Mouse (Mus musculus) bone marrow macrophage, adult 2 months (primary cell): ENCODE results near the gene Zfp341. TPM values are rescaled to one million over a fixed set of nuclear protein-coding genes. Genes with fewer than 3 reads are reported as not detected.

ENCODE experiments used
- H3K27ac ChIP-seq: 2 replicates; pipeline ENCODE4 v1.5.1; 2012; ENCODE audit warnings: low read depth, low read length; ENCODE audit not compliant: insufficient read depth
- H3K4me1 ChIP-seq: 2 replicates; pipeline ENCODE4 v1.6.1; 2012; ENCODE audit warnings: low read length; ENCODE audit not compliant: control insufficient read depth, insufficient read depth
- H3K4me3 ChIP-seq: 2 replicates; pipeline ENCODE4 v1.5.1; 2012; ENCODE audit warnings: mild to moderate bottlenecking, low read length, moderate library complexity; ENCODE audit not compliant: insufficient read depth
- CTCF ChIP-seq: IDR thresholded peaks from 2 replicates; pipeline ENCODE4 v1.5.1; 2012; ENCODE audit warnings: low read depth, mild to moderate bottlenecking, low read length, moderate library complexity
- POLR2A ChIP-seq: IDR thresholded peaks from 2 replicates; pipeline ENCODE4 v1.6.1; 2012; ENCODE audit warnings: mild to moderate bottlenecking, low read depth, low read length, borderline replicate concordance
- polyA plus RNA-seq: library from polyadenylated mRNA; stranded (reverse); fragments of >200 nt; gene quantifications from 2 replicates; pipeline ENCODE4 v1.2.4, GENCODE M21; 2012; ENCODE audit not compliant: missing spikeins, insufficient read depth, insufficient read length

The Zfp341 gene
- polyA plus RNA-seq, 1 experiment = 2.4 TPM

DNA sequence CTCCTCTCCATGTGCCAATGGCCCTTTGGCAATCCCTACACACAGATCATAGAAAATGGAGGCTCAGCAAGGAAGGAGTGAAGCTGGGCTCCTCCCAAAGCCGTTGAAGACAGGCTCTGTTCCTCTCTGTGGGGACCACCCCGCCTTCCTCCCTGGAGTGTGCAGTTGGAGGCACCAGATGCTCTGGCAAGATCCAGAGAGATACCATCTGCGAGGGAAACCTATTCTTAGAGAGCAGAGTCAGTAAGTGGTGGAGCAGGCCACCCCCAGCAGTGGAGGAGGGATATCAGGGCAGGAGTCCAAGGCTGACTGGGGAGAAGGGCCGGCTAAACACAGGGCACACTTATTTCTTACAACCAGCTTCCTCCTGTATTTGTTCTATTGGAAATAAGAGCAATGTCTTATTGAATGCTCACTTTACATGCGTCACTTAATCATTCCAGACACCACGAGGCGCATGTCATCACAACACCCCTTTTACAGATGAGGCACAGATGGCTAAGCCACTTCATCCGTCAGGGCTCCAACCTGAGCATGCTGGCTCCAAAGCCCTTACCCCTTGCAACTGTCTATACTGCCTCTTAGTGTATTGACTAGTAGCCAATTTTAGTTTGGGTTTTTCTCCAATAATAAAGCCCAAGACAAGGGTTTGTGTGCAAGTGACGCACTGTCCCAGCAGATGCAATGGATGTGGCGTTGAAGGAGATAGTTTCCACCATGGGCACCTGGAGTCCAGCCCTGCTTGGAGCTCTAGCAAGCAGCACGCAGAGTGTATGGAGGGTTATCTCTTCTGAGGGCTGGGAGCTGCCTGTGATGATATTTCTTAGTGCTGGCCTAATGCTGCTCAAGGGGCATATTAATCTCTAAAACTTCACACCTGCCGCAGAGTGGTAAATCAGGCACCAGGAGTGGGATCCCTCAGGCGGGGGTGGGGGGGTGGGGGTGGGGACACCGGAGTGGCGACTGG lies 28.9 kb upstream of the Zfp341 start:
- TF ChIP-seq POLR2A (no peak), CTCF (no peak)
- H3K27ac ChIP-seq = no peak overlapping the region
- 0 out of 2 replicates have a peak, but pooled peaks cover 2% of the 10 kb centered on the region for H3K4me1 ChIP-seq
- no peak overlapping the region for H3K4me3 ChIP-seq

DNA sequence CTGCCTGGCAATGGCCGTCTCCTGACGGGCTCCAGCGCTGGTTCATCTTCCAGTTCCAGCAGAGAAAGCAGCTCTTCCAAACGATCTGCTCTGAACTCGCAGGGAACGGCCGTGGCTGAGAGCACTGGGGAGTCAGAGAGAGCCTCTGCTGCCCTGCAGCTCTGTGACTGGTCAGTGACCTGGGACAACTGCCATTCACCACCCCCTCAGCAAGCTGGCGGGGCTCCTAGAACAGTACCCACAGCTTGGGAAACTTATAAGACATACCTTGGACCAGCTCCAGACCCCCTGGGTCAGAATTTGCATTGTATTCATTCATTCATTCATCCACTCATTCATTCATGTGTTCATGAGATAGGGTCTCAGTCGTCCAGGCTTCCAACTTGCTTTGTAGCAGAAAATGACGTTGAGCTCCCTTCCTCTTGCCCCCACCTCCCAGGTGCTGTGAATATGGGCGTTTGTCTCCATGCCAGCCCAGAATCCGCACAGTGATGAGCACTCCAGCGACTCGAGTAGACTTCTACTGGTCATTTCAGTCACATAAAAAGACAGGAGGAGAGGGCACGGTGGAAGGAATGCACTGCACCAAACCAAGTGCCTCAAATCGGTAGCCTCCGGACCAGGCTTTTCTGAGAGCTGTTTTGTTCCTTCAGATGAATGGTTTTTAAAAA lies 28.0 kb upstream of the Zfp341 start:
- TF ChIP-seq POLR2A = no peak
- no peak for TF ChIP-seq CTCF
- H3K4me1 ChIP-seq = 0 out of 2 replicates have a peak, but pooled peaks cover under 1% of the 10 kb centered on the region
- H3K27ac ChIP-seq = no peak overlapping the region
- H3K4me3 ChIP-seq = no peak overlapping the region

DNA sequence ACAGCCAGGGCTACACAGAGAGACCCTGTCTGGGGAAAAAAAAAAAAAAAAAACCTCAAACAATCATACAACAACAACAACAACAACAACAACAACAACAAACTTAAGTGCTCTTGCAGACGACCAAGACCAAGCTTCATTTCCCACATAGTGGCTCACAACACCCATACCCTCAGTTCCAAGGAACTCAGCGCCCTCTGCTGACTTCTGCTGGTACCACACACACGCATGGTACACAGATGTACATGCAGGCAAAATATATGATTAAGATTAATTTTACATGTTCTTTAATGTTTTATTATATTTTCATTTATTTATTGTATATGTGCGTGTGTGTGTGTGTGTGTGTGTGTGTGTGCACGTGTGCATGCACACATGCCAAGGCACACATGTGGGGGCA lies 26.7 kb upstream of the Zfp341 start:
- no peak overlapping the region for H3K4me3 ChIP-seq
- H3K27ac ChIP-seq = no peak overlapping the region
- no peaks in the 10 kb centered on the region for H3K4me1 ChIP-seq
- TF ChIP-seq CTCF (no peak), POLR2A (no peak)

DNA sequence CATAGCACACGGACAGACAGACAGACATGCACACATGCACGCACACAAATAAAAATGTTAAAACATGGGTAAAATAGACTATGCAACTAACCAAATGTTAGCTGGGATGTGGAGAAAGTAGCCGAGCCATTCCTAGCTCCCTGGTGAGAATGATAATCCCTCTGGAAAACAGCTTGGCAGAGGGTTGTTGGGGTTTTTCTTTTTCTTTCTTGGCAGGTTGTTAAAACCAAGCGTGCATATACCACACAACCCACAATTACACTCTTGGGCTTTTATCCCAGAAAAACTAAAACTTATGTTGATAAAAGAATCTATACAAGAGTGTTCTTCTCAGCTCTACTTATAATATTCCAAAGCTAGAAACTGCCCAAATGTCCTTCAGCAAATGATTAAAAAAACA lies 24.0 kb upstream of the Zfp341 start:
- Histone ChIP-seq H3K4me3 (no peak overlapping the region), H3K27ac (no peak overlapping the region)
- TF ChIP-seq POLR2A = no peak
- no peak for TF ChIP-seq CTCF

DNA sequence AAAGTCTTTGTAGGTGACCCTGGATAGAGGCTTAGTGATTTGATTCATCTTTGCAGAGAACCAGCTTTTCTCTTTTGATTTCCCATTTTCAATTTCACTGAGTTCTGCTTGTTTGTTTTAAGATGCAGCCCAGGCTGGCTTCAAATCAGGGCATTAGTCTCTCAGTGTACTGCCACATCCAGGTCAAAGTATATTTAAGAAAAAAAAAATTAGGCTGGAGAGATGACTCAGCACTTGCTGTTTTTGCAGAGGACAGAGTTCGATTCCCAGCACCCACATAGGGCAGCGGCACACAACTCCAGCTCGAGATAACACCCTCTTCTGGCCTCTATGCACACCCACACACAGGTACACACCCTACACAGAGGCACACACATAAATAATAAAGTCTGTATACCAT lies 21.9 kb upstream of the Zfp341 start:
- peaks cover 6% of the 10 kb centered on the region for H3K4me1 ChIP-seq
- no peak overlapping the region for H3K4me3 ChIP-seq
- H3K27ac ChIP-seq = no peak overlapping the region
- no peak for TF ChIP-seq CTCF

More for the DNA sequence above, 24.0 kb upstream of the Zfp341 start:
- H3K4me1 ChIP-seq = peaks cover 4% of the 10 kb centered on the region

DNA sequence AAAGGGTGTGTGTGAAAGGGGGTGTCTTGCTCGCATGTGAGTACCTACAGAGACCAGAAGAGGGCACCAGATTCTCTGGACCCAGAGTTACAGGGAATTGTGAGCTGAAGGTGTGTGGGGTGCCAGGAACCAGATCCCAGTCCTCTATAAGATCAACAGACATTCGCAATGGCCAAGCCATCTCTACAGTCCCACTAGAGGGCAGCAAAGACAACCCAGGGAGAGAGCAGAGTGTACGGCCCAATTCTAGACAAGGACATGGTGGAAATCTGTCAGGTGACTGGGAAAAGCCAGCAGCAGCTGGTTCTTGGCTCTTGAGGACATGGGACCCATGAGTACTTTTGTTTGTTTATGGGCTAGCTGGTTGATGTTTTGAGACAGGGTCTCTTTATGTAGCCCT lies 20.1 kb upstream of the Zfp341 start:
- no peak overlapping the region for H3K4me3 ChIP-seq
- no peak for TF ChIP-seq POLR2A
- TF ChIP-seq CTCF = peak; percentile 48
- no peak overlapping the region for H3K27ac ChIP-seq
- peaks cover 14% of the 10 kb centered on the region for H3K4me1 ChIP-seq

DNA sequence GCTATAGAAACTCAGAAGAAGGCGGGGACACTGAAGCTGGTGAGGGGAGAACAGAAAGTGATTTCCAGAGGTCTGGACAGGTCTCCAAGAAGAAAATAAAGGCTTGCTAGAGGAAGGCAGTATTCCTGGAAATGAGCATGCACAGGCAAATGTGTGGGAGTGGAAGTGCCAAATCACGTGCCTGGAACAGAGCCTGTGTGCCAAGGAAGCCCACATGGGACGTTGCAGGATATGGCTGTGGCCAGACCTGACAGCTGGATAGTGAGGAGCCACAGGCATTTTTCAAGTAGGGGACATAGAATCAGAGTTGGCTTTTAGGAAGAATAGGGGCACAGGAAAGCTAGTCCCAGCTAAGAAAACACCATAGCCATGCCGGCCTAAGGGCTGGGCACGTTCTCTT lies 17.3 kb upstream of the Zfp341 start:
- TF ChIP-seq CTCF (no peak), POLR2A (no peak)
- H3K27ac ChIP-seq = no peak overlapping the region
- H3K4me1 ChIP-seq = peaks cover 17% of the 10 kb centered on the region
- no peak overlapping the region for H3K4me3 ChIP-seq

DNA sequence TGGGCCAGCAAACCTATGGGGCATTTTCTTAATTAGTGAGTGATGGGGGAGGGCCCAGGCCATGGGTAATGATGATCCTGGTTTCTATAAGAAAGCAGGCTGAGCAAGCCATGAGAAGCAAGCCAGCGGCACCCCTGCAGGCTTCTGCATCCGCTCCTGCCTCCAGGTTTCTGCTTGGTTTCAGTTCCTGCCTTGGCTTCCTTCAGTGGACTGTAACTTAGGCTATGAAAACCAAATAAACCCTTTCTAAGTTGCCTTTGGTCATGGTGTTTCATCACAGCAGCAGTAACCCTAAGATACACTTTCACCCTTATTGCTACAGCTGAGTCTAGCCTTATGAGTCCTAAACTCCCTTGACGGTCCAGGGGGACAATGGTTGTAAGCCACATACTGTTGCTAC lies 15.7 kb upstream of the Zfp341 start:
- H3K4me1 ChIP-seq = peaks cover 21% of the 10 kb centered on the region
- H3K27ac ChIP-seq = no peak overlapping the region
- no peak overlapping the region for H3K4me3 ChIP-seq
- no peak for TF ChIP-seq CTCF
- no peak for TF ChIP-seq POLR2A

DNA sequence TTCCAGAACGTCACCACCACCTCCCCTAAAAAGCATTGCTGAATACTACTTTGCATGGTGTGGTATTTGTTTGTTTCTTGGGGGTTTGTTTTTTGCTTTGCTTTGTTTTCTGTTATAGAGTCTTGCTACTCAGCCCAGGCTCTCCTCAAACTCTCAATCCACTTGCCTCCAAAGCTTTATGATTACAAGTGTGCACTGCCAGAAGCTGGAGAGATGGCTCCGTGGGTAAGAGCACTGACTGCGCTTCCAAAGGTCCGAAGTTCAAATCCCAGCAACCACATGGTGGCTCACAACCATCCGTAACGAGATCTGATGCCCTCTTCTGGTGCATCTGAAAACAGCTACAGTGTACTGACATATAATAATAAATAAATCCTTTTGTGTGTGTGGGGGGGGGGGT lies 12.5 kb upstream of the Zfp341 start:
- Histone ChIP-seq H3K4me1 (peaks cover 21% of the 10 kb centered on the region), H3K27ac (no peak overlapping the region), H3K4me3 (no peak overlapping the region)
- TF ChIP-seq POLR2A = no peak
- no peak for TF ChIP-seq CTCF

DNA sequence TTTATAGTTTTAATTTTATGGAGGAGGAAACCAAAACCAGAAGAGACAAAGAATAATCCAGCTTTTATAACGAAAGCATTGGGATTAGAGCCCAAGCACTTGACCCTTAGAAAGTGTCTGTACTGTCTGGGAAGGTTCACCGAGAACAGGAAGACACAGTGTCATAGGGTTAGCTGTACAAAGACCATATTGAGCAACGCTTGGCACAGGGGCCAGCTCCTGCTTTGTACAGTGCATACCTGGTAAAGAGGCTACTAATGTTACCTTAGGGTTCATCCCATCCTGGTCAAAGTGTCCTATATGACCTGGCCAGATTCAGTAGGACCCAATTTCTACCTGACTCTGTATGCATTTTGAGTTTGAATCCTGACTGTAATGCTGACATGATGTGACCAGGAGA lies 11.8 kb upstream of the Zfp341 start:
- H3K4me3 ChIP-seq = no peak overlapping the region
- TF ChIP-seq CTCF (no peak), POLR2A (no peak)
- H3K27ac ChIP-seq = no peak overlapping the region
- H3K4me1 ChIP-seq = peaks cover 21% of the 10 kb centered on the region
